Comparison of ENCODE assay signal across 11 mouse cellular contexts in genomic region chr7:136423846-136424531, GRCm38 (mm10).
DNase-seq lines count a peak whose midpoint lies in the region; TF ChIP-seq lines count a peak whose summit lies in the region.
"Had no signal": no experiment of that assay in that cellular context is flagged by ENCODE, and none has a peak within 500 bp of the region (broad histone marks: within the 10 kb centered on the region; RNA-seq: fewer than 3 reads in every experiment).

No protein-coding gene starts in this region.

- TF ChIP-seq CTCF in thymus, adult 2 months (IDR thresholded peaks at IDR 0.05; ENCODE audit: borderline replicate concordance, control insufficient read depth, extremely low read depth, insufficient read depth, low read length, poor library complexity) = no peak

- H3K4me1 ChIP-seq in thymus, adult 2 months (replicated peaks; ENCODE audit: control insufficient read depth, insufficient read depth, low read length) = no peaks in the 10 kb centered on the region; the same call in 1 of the 2 replicates
- H3K4me1 ChIP-seq: liver, embryonic 15.5 days had no signal

- peak; percentile 24 for DNase-seq in kidney, adult 18-20 months
- no peak for DNase-seq in kidney, adult 11 months
- DNase-seq in adrenal gland, adult (ENCODE audit: inconsistent age in 2 of 2, low spot score in 1 of 2) = peak; percentile 10 to 54
- peak; percentile 46 to 61 for DNase-seq in adrenal gland, postnatal 36 days
- DNase-seq in kidney, postnatal 14 days = peak; percentile 71
- DNase-seq in urinary bladder, postnatal 36 days (ENCODE audit: low spot score in 2 of 2) = no peak
- no peak for DNase-seq in thymus, adult 2 months

- no peaks in the 10 kb centered on the region for H3K27me3 ChIP-seq in thymus, adult 2 months (ENCODE audit: control insufficient read depth, insufficient read depth, low read length)
- H3K27me3 ChIP-seq: liver, embryonic 15.5 days had no signal

- no peaks in the 10 kb centered on the region for H3K36me3 ChIP-seq in thymus, adult 2 months (ENCODE audit: control insufficient read depth, insufficient read depth, low read length)
- H3K36me3 ChIP-seq: G1E; liver, embryonic 15.5 days had no signal

- TF ChIP-seq POLR2A in thymus, adult 2 months (IDR thresholded peaks at IDR 0.05; ENCODE audit: control insufficient read depth, extremely low read depth, insufficient read depth, low read length, poor library complexity) = no peak

- no peak overlapping the region for H3K27ac ChIP-seq in thymus, adult 2 months (ENCODE audit: control insufficient read depth, insufficient read depth, low read length)
- H3K27ac ChIP-seq: hindbrain, postnatal 0 days; layer of hippocampus, adult 2 months; liver, embryonic 15.5 days had no signal

- no peak overlapping the region for H3K4me3 ChIP-seq in thymus, adult 2 months (ENCODE audit: control insufficient read depth, insufficient read depth, low read length)
- H3K4me3 ChIP-seq: layer of hippocampus, adult 2 months; liver, embryonic 15.5 days had no signal

- 76% methylated on average over 8 of the region's 8 CpGs for WGBS in thymus, adult 2 months

Comparison
In these comparisons a context has a peak if more than half of its experiments do, and no peak if none do; other contexts are left out.
1. DNase-seq: peak in kidney, adult 18-20 months (single experiment), adrenal gland, adult (2 of 2), adrenal gland, postnatal 36 days (2 of 2) and kidney, postnatal 14 days (single experiment); none in kidney, adult 11 months (single experiment), urinary bladder, postnatal 36 days (0 of 2) and thymus, adult 2 months (single experiment).